Mouse (Mus musculus) kidney, adult 2 months (tissue): ENCODE data around the gene Gm47791. TPM values are rescaled to one million over a fixed set of nuclear protein-coding genes. Genes with fewer than 3 reads are reported as not detected.

Source experiments
- DNase-seq: peaks from one replicate; pipeline ENCODE4 v3.0.0; 2021
- H3K27ac ChIP-seq: fragments of 200-500 bp; 2 replicates; pipeline ENCODE4 v1.5.1; 2012; ENCODE audit warnings: low read depth, low read length, control low read depth, inconsistent platforms; ENCODE audit not compliant: insufficient read depth
- H3K27me3 ChIP-seq: fragments of 200-500 bp; replicated peaks from 2 replicates; pipeline ENCODE4 v1.6.1; 2012; ENCODE audit warnings: mild to moderate bottlenecking, moderate library complexity, low read length, inconsistent platforms; ENCODE audit not compliant: control insufficient read depth, insufficient read depth
- H3K36me3 ChIP-seq: fragments of 200-500 bp; 2 replicates; pipeline ENCODE4 v1.6.1; 2012; ENCODE audit warnings: mild to moderate bottlenecking, moderate library complexity, low read length, inconsistent platforms; ENCODE audit not compliant: control insufficient read depth, insufficient read depth
- H3K4me1 ChIP-seq: fragments of 200-500 bp; 2 replicates; pipeline ENCODE4 v1.6.1; 2011; ENCODE audit warnings: low read length; ENCODE audit not compliant: control insufficient read depth, insufficient read depth
- H3K4me3 ChIP-seq: fragments of 200-500 bp; 2 replicates; pipeline ENCODE4 v1.5.1; 2011; ENCODE audit warnings: mild to moderate bottlenecking, low read depth, low read length, control low read depth; ENCODE audit not compliant: insufficient read depth
- CTCF ChIP-seq: fragments of 200-500 bp; conservative IDR thresholded peaks from 2 replicates; pipeline ENCODE4 v1.5.1; 2011; ENCODE audit warnings: low read depth, mild to moderate bottlenecking, control low read depth, low read length, moderate library complexity, mixed read lengths; ENCODE audit not compliant: insufficient read depth, insufficient read length
- POLR2A ChIP-seq: fragments of 200-500 bp; IDR thresholded peaks from one replicate; pipeline ENCODE4 v1.6.1; 2011; ENCODE audit warnings: low read depth, low read length, control low read depth
- WGBS: fragments of 180-500 bp; shearing (Covaris S2); methylation state at CpG from one replicate; pipeline ENCODE4 v1.1.7; 2018; 5-methylcytosine and 5-hydroxymethylcytosine counted together
- polyA plus RNA-seq: library from polyadenylated mRNA; depleted of rRNA; stranded (reverse); fragments of >200 nt; gene quantifications from 2 replicates; pipeline ENCODE4 v1.2.3, GENCODE M21; 2012

Gm47791 gene
- polyA plus RNA-seq, 1 experiment, result not detected

DNA sequence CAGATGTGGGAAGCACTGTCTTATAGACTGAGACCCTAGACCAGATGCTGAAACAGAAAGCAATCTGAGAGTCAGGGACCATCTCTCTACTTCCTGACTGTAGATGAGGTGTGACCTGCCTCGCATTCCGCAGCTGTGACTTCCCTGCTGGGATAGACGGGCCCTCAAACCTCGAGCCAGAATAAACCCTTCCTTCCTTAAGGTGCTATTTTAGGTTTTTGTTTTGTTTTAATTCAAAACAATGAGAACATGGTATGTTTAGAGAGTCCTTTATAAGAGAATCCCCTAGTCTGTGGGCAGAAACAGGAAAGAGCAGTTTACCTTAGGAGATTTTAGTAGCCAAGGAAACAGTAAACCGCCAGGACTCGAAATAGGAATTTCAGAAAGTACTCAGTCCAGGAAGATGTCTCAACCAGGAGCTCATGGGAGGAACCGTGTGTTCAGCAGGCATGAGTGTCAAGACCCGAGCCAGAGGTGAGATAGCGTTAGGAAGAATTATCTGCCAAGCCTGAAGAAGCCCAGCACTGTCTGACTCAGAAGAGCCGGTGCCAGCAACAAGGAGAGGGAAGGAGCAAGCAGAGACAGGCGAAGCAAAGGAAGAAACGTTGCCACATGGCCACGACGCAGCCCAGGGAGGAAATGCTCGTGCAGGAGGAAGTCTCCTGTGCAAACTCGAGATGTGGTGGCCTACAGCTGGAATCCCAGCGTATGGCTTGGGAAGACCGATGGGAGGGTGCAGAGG, 24.8 kb upstream of the Gm47791 start:
- WGBS, result 59% methylated on average over 18 of the region's 18 CpGs
- TF ChIP-seq POLR2A (no peak), CTCF (no peak)
- Histone ChIP-seq H3K4me3 (no peak overlapping the region), H3K27ac (no peak overlapping the region), H3K27me3 (no peaks in the 10 kb centered on the region), H3K4me1 (no peaks in the 10 kb centered on the region), H3K36me3 (no peaks in the 10 kb centered on the region)
- DNase-seq, result no peak

DNA sequence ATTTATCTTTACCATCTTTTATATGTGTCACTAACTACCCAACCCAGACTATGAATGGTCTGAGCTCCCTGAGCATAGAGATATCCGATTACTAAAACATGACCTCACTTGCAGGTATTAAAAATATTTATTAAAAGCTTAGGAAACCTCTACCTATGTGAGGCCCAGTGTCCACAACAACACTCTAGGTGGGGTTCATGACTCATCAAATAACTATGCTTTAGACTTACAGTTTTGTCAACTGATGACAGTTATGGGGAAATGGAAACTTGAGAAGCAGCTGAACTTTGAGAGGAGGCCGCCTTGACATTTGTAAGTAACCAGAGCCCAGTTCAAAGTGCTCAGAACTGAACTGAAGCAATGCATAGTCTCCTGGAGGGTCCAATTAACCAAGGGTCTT, 24.2 kb upstream of the Gm47791 start:
- Histone ChIP-seq H3K4me1 (no peaks in the 10 kb centered on the region), H3K27me3 (no peaks in the 10 kb centered on the region), H3K27ac (no peak overlapping the region), H3K4me3 (no peak overlapping the region), H3K36me3 (no peaks in the 10 kb centered on the region)
- TF ChIP-seq POLR2A (no peak), CTCF (no peak)
- WGBS, result 85% methylated on average over 2 of the region's 2 CpGs
- DNase-seq, result no peak

DNA sequence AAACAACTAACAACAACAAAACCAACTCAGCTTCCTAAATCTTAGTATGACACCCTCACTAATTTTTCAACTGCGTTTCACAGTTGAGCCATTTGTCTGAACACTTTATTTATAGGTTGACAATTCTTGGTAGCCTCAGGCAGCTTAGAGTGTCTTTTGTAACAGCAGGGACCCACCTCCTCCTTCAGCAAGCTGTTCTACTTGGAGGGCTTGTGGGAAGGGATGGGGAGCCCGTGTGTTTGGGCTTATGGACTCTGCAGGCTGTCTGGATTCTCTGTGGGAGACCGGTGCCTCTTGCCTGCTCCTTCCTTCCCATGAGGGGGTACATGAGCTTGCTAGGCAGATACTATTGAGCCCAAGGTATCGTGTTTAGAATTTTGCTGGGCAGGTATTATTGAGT, 22.9 kb upstream of the Gm47791 start:
- no peak for DNase-seq
- H3K27ac ChIP-seq, result no peak overlapping the region
- H3K27me3 ChIP-seq, result no peaks in the 10 kb centered on the region
- WGBS, result 75% methylated on average over 4 of the region's 4 CpGs
- TF ChIP-seq CTCF (no peak), POLR2A (no peak)
- no peaks in the 10 kb centered on the region for H3K36me3 ChIP-seq
- no peak overlapping the region for H3K4me3 ChIP-seq
- H3K4me1 ChIP-seq, result no peaks in the 10 kb centered on the region

DNA sequence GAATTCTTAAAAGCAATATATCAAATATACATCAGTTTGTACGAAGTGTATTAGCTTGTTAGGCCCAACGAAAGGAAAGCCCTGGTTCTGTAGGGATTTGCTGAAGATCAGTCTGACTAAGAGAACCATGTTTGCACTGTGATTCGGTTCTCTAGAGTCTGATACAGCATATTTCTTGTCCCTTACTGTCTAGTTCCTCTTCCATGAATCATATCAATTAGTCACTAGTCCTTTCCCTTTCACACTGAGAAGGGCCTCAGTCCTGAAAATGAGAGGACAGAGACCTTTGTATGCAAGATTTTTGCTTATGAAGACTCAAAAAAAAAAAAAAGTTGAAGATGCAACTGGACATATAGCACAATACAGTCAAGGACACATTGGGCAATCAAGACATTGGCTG, 22.1 kb upstream of the Gm47791 start:
- Histone ChIP-seq H3K4me3 (no peak overlapping the region), H3K36me3 (no peaks in the 10 kb centered on the region), H3K27ac (no peak overlapping the region), H3K27me3 (no peaks in the 10 kb centered on the region), H3K4me1 (no peaks in the 10 kb centered on the region)
- TF ChIP-seq POLR2A, result no peak
- no peak for TF ChIP-seq CTCF
- DNase-seq, result no peak
- 86% methylated on average over 3 of the region's 3 CpGs for WGBS

DNA sequence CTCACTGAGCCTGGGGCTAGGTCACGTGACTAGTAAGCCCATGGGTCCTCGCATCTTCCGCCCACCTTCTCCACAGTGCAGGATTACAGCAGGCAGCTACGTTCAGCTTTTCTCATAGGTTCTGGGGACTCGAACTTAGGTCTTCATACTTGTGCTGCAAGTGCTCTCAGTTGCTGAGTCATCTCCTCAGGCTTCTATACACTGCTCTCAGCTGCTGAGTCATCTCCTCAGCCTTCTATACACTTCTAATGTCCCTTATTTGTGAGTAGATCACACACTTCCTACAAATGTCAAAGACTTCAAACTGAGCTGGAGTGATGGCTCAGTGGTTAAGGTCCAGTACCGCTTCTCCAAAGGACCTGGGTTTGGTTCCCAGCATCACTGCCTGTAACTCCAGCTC, 21.2 kb upstream of the Gm47791 start:
- TF ChIP-seq CTCF, result no peak
- no peak for TF ChIP-seq POLR2A

DNA sequence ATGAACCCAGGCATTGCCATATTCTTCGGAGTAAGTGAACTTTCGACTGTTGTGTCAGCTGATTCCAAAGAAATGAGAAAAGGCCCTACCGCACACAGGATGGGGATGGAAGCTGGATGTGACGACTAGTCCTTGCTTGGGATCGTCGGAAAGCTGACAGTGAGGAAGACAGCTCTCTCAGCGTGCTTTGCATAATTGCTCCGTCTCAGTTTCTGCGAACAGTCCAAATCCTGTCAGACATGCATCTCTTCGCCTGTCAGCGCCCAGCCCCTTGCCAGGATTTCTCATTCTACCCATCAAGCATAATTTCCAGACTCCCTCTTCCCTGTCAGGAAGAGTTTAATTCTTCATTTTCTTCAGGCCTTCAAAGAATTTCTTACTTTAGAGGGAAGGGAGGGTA, 20.1 kb upstream of the Gm47791 start:
- Histone ChIP-seq H3K27ac (no peak overlapping the region), H3K36me3 (no peaks in the 10 kb centered on the region), H3K4me3 (no peak overlapping the region), H3K4me1 (no peaks in the 10 kb centered on the region), H3K27me3 (no peaks in the 10 kb centered on the region)
- TF ChIP-seq POLR2A (no peak), CTCF (no peak)
- 89% methylated on average over 11 of the region's 11 CpGs for WGBS
- no peak for DNase-seq

More for the DNA sequence above, 21.2 kb upstream of the Gm47791 start:
- Histone ChIP-seq H3K27me3 (no peaks in the 10 kb centered on the region), H3K4me1 (no peaks in the 10 kb centered on the region), H3K27ac (no peak overlapping the region), H3K36me3 (no peaks in the 10 kb centered on the region), H3K4me3 (no peak overlapping the region)
- WGBS, result 96% methylated on average over 6 of the region's 6 CpGs
- DNase-seq, result no peak

DNA sequence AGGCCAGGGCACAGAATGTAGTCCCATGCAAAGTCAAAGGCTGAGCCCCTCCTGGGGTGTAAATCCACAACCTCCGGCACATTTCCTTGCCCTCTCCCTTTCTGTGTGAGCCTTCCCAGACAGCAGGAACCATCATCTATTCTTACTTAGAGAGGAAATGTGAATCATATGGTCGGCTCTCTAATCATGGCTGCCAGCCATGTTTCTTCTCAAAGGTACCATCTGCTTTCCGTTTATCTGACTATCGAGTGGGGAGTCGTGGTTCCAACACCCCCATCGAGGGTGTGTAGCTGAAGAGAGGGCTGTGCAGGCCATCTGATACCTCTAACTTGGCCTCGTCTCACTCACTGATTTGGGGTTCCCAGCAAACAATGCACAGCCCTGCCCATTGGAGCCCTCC, 17.0 kb upstream of the Gm47791 start:
- no peaks in the 10 kb centered on the region for H3K4me1 ChIP-seq
- H3K36me3 ChIP-seq, result no peaks in the 10 kb centered on the region
- 78% methylated on average over 7 of the region's 7 CpGs for WGBS
- no peak for DNase-seq
- no peaks in the 10 kb centered on the region for H3K27me3 ChIP-seq
- H3K27ac ChIP-seq, result no peak overlapping the region
- TF ChIP-seq POLR2A, result no peak
- TF ChIP-seq CTCF, result no peak
- H3K4me3 ChIP-seq, result no peak overlapping the region
